Mouse (Mus musculus) MEL (cell line): ENCODE results near the gene Nckap5l. TPM values are rescaled to one million over a fixed set of nuclear protein-coding genes. Genes with fewer than 3 reads are reported as not detected.

Experiments used
- DNase-seq: peaks from one replicate; pipeline ENCODE4 v3.0.0; 2011; ENCODE audit warnings: low read depth, low spot score
- H3K27ac ChIP-seq: 2 replicates; pipeline ENCODE4 v1.5.1; 2012; ENCODE audit warnings: low read depth, mild to moderate bottlenecking, control low read depth, low read length, moderate library complexity; ENCODE audit not compliant: control insufficient read depth
- H3K27me3 ChIP-seq, 2 experiments: fragments of 150-350 bp in 1 of 2; sonication (generic) in 1 of 2; 2 replicates each; pipeline ENCODE4 v1.6.1; 2012; ENCODE audit warnings: low read length in 2 of 2, mild to moderate bottlenecking in 2 of 2, improper control_type of control experiment in 1 of 2, moderate library complexity in 1 of 2; ENCODE audit not compliant: insufficient read depth in 2 of 2, control insufficient read depth in 1 of 2
- H3K36me3 ChIP-seq, 2 experiments: 2 replicates each; pipeline ENCODE4 v1.6.1; 2012 to 2014; ENCODE audit warnings: low read length in 2 of 2, improper control_type of control experiment in 1 of 2, inconsistent platforms in 1 of 2, mild to moderate bottlenecking in 1 of 2; ENCODE audit not compliant: insufficient read depth in 2 of 2, control insufficient read depth in 1 of 2
- H3K4me1 ChIP-seq, 2 experiments: fragments of 150-350 bp in 1 of 2; sonication (generic) in 1 of 2; 2 replicates each; pipeline ENCODE4 v1.6.1; 2012; ENCODE audit warnings: low read length in 2 of 2, improper control_type of control experiment in 1 of 2, mild to moderate bottlenecking in 1 of 2; ENCODE audit not compliant: insufficient read depth in 2 of 2, control insufficient read depth in 1 of 2
- H3K4me3 ChIP-seq, 2 experiments: fragments of 150-350 bp in 1 of 2; sonication (generic) in 1 of 2; 2 replicates each; pipeline ENCODE4 v1.5.1; 2012; ENCODE audit warnings: low read depth in 2 of 2, low read length in 2 of 2, mild to moderate bottlenecking in 2 of 2, moderate library complexity in 2 of 2, control low read depth in 1 of 2, improper control_type of control experiment in 1 of 2; ENCODE audit not compliant: control insufficient read depth in 1 of 2, insufficient read depth in 1 of 2
- H3K79me2 ChIP-seq: 2 replicates; pipeline ENCODE4 v1.6.1; 2012; ENCODE audit warnings: mild to moderate bottlenecking, low read length, moderate library complexity; ENCODE audit not compliant: control insufficient read depth, poor library complexity, insufficient read depth
- H3K9ac ChIP-seq: 2 replicates; pipeline ENCODE4 v1.6.1; 2012; ENCODE audit warnings: low read depth, mild to moderate bottlenecking, control low read depth, low read length, moderate library complexity; ENCODE audit not compliant: control insufficient read depth, poor library complexity, severe bottlenecking
- H3K9me3 ChIP-seq: fragments of 150-350 bp; sonication (generic); replicated peaks from 2 replicates; pipeline ENCODE4 v1.6.1; 2012; ENCODE audit warnings: mild to moderate bottlenecking, low read length, improper control_type of control experiment, moderate library complexity; ENCODE audit not compliant: insufficient read depth
- BHLHE40 ChIP-seq: IDR thresholded peaks from 2 replicates; pipeline ENCODE4 v1.6.1; 2012; ENCODE audit warnings: low read depth, mild to moderate bottlenecking, inconsistent platforms, low read length, improper control_type of control experiment, borderline replicate concordance
- CHD1 ChIP-seq: IDR thresholded peaks from 2 replicates; pipeline ENCODE4 v1.6.1; 2012; ENCODE audit warnings: low read depth, mild to moderate bottlenecking, inconsistent platforms, low read length, improper control_type of control experiment
- CTCF ChIP-seq, 3 experiments: IDR thresholded peaks in 2 of 3; conservative IDR thresholded peaks in 1 of 3; 2 replicates each; pipeline ENCODE4 v1.5.1; 2011 to 2012; ENCODE audit warnings: low read length in 3 of 3, low read depth in 2 of 3, mild to moderate bottlenecking in 2 of 3, improper control_type of control experiment in 1 of 3, inconsistent platforms in 1 of 3, mixed read lengths in 1 of 3, moderate library complexity in 1 of 3; ENCODE audit not compliant: control insufficient read depth in 1 of 3, insufficient read depth in 1 of 3, poor library complexity in 1 of 3, severe bottlenecking in 1 of 3
- E2F4 ChIP-seq: IDR thresholded peaks from 2 replicates; pipeline ENCODE4 v1.6.1; 2011; ENCODE audit warnings: low read depth, low read length, improper control_type of control experiment, borderline replicate concordance
- ELF1 ChIP-seq: IDR thresholded peaks from 2 replicates; pipeline ENCODE4 v1.6.1; 2014; ENCODE audit warnings: low read depth, mild to moderate bottlenecking, inconsistent platforms, low read length, improper control_type of control experiment, moderate library complexity
- EP300 ChIP-seq, 2 experiments: IDR thresholded peaks; 2 replicates each; pipeline ENCODE4 v1.6.1; 2011; ENCODE audit warnings: improper control_type of control experiment in 2 of 2, low read length in 2 of 2, low read depth in 1 of 2, mild to moderate bottlenecking in 1 of 2
- ETS1 ChIP-seq: IDR thresholded peaks from 2 replicates; pipeline ENCODE4 v1.6.1; 2012; ENCODE audit warnings: low read depth, mild to moderate bottlenecking, inconsistent platforms, low read length, improper control_type of control experiment, moderate library complexity
- GABPA ChIP-seq: IDR thresholded peaks from 2 replicates; pipeline ENCODE4 v1.6.1; 2012; ENCODE audit warnings: low read depth, mild to moderate bottlenecking, inconsistent platforms, low read length, improper control_type of control experiment, moderate library complexity
- GATA1 ChIP-seq: IDR thresholded peaks from 2 replicates; pipeline ENCODE4 v1.6.1; 2011; ENCODE audit warnings: low read depth, low read length, improper control_type of control experiment
- HCFC1 ChIP-seq: IDR thresholded peaks from 2 replicates; pipeline ENCODE4 v1.6.1; 2012; ENCODE audit warnings: low read depth, mild to moderate bottlenecking, inconsistent platforms, low read length, improper control_type of control experiment, moderate library complexity
- KAT2A ChIP-seq: conservative IDR thresholded peaks from 2 replicates; pipeline ENCODE4 v1.6.1; 2012; ENCODE audit warnings: low read depth, low read length, improper control_type of control experiment, inconsistent platforms
- MAFK ChIP-seq: IDR thresholded peaks from 2 replicates; pipeline ENCODE4 v1.6.1; 2011; ENCODE audit warnings: low read depth, mild to moderate bottlenecking, low read length, improper control_type of control experiment, borderline replicate concordance
- MAX ChIP-seq: IDR thresholded peaks from 2 replicates; pipeline ENCODE4 v1.6.1; 2011; ENCODE audit warnings: low read length, improper control_type of control experiment
- MAZ ChIP-seq: IDR thresholded peaks from 2 replicates; pipeline ENCODE4 v1.6.1; 2012; ENCODE audit warnings: low read depth, mild to moderate bottlenecking, inconsistent platforms, low read length, improper control_type of control experiment
- MEF2A ChIP-seq: IDR thresholded peaks from 2 replicates; pipeline ENCODE4 v1.6.1; 2014; ENCODE audit warnings: low read depth, mild to moderate bottlenecking, inconsistent platforms, low read length, improper control_type of control experiment; ENCODE audit not compliant: poor library complexity, insufficient replicate concordance, severe bottlenecking; ENCODE audit errors: extremely low read depth
- MXI1 ChIP-seq: IDR thresholded peaks from 2 replicates; pipeline ENCODE4 v1.6.1; 2011; ENCODE audit warnings: mild to moderate bottlenecking, low read depth, low read length, improper control_type of control experiment
- MYB ChIP-seq: IDR thresholded peaks from 2 replicates; pipeline ENCODE4 v1.6.1; 2011; ENCODE audit warnings: mild to moderate bottlenecking, low read depth, low read length, improper control_type of control experiment
- MYC ChIP-seq: IDR thresholded peaks from 2 replicates; pipeline ENCODE4 v1.6.1; 2011; ENCODE audit warnings: low read depth, mild to moderate bottlenecking, low read length, improper control_type of control experiment, moderate library complexity
- NELFE ChIP-seq: IDR thresholded peaks from 2 replicates; pipeline ENCODE4 v1.6.1; 2011; ENCODE audit warnings: low read depth, low read length, improper control_type of control experiment
- NRF1 ChIP-seq: IDR thresholded peaks from 2 replicates; pipeline ENCODE4 v1.6.1; 2014; ENCODE audit warnings: low read depth, mild to moderate bottlenecking, inconsistent platforms, low read length, improper control_type of control experiment, moderate library complexity; ENCODE audit not compliant: poor library complexity, insufficient read depth, severe bottlenecking
- POLR2AphosphoS2 ChIP-seq: IDR thresholded peaks from 2 replicates; pipeline ENCODE4 v1.6.1; 2011; ENCODE audit warnings: low read length, improper control_type of control experiment
- RAD21 ChIP-seq: IDR thresholded peaks from 2 replicates; pipeline ENCODE4 v1.6.1; 2011; ENCODE audit warnings: mild to moderate bottlenecking, low read depth, low read length, improper control_type of control experiment
- RCOR1 ChIP-seq: IDR thresholded peaks from 2 replicates; pipeline ENCODE4 v1.6.1; 2012; ENCODE audit warnings: low read depth, mild to moderate bottlenecking, inconsistent platforms, low read length, improper control_type of control experiment
- SIN3A ChIP-seq: IDR thresholded peaks from 2 replicates; pipeline ENCODE4 v1.6.1; 2012; ENCODE audit warnings: low read length, improper control_type of control experiment, inconsistent platforms
- SMC3 ChIP-seq: IDR thresholded peaks from 2 replicates; pipeline ENCODE4 v1.6.1; 2011; ENCODE audit warnings: low read depth, low read length, improper control_type of control experiment
- TAL1 ChIP-seq: IDR thresholded peaks from 2 replicates; pipeline ENCODE4 v1.6.1; 2012; ENCODE audit warnings: mild to moderate bottlenecking, inconsistent platforms, low read length, moderate library complexity, mixed read lengths
- USF2 ChIP-seq, 2 experiments: IDR thresholded peaks; 2 replicates each; pipeline ENCODE4 v1.6.1; 2011 to 2012; ENCODE audit warnings: improper control_type of control experiment in 2 of 2, low read length in 2 of 2, borderline replicate concordance in 1 of 2, inconsistent platforms in 1 of 2, low read depth in 1 of 2, mild to moderate bottlenecking in 1 of 2; ENCODE audit not compliant: insufficient read depth in 1 of 2
- ZC3H11A ChIP-seq: IDR thresholded peaks from 2 replicates; pipeline ENCODE4 v1.6.1; 2012; ENCODE audit warnings: low read depth, mild to moderate bottlenecking, inconsistent platforms, low read length, improper control_type of control experiment
- ZKSCAN1 ChIP-seq: IDR thresholded peaks from 2 replicates; pipeline ENCODE4 v1.6.1; 2012; ENCODE audit warnings: low read depth, mild to moderate bottlenecking, inconsistent platforms, low read length, improper control_type of control experiment, moderate library complexity
- ZNF384 ChIP-seq: IDR thresholded peaks from 2 replicates; pipeline ENCODE4 v1.6.1; 2012; ENCODE audit warnings: low read depth, mild to moderate bottlenecking, inconsistent platforms, low read length, improper control_type of control experiment
- polyA plus RNA-seq, 2 experiments: library from polyadenylated mRNA; stranded (reverse) in 1 of 2; unstranded in 1 of 2; fragments of >175 nt in 1 of 2; fragments of >200 nt in 1 of 2; gene quantifications; 2 replicates each; pipeline versions ENCODE4 v1.2.1 to v1.2.4; 2012; ENCODE audit warnings: low replicate concordance in 2 of 2, low read depth in 1 of 2; ENCODE audit not compliant: insufficient read length in 2 of 2, insufficient read depth in 1 of 2, missing spikeins in 1 of 2
- total RNA-seq: library from RNA; depleted of rRNA; stranded (reverse); fragments of 300-350 nt; gene quantifications from 2 replicates; pipeline ENCODE4 v1.2.3, GENCODE M21; 2012

Gene Nckap5l
- total and polyA plus RNA-seq, 3 experiments: 2.5 to 14.1 TPM; not detected in 1

DNA sequence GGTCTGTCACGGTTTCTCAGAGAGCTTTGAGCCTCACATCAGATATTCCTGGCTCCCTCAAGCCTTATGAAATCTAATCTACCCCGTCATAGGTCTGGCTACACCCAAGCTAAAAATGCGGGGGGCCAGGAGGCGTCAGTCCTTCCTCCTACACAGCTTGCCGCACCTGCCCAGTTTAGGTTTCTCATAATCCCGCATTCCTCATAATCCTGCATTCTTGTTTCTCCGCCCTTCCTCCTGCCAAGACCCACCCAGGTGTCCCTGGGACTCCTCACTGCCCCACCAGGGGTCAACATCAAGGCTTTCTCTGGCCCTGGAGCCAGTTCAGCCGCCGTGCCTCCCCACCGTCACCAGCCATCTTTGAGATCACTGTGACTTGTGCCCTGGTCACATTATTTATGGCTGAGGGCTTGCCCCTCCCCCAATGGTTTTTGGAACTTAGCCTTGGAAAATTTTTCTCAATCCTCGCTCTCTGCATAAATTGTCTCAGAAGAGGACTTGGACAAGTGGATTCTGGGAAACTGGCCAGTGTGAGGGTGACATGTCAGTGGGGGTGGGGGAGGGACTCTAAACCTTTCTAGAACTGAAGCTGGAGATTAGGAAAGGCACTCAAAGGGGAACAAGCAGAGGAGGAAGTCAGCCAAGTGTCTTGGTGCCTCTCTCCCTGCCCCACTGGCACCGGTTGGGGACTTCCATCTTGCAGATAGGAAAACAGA, 40.1 kb upstream of the Nckap5l start (continued):
- TF ChIP-seq ZNF384 (no peak), ZKSCAN1 (no peak), MYC (0 out of 2 replicates have a peak, but pooled peaks have one; percentile 32), EP300 (IDR thresholded peaks at IDR 0.05; ENCODE audit: low read depth in 1 of 2, low read length in 2 of 2) (peak in 1 of 2 experiments; percentile 75; a peak in 3 of 4 replicates), MXI1 (peak; percentile 41), E2F4 (no peak), USF2 (IDR thresholded peaks at IDR 0.05; ENCODE audit: borderline replicate concordance in 1 of 2, insufficient read depth in 1 of 2, low read depth in 1 of 2, low read length in 2 of 2) (no peak), SMC3 (0 out of 2 replicates have a peak, but pooled peaks have one; percentile 4), MEF2A (no peak), KAT2A (no peak), ELF1 (peak; percentile 54; the same call in 1 of the 2 replicates), GATA1 (no peak; the same call in 1 of the 2 replicates), MAZ (peak; percentile 75; the same call in 1 of the 2 replicates), RCOR1 (peak; percentile 47; the same call in 1 of the 2 replicates), MAFK (no peak)
- TF ChIP-seq, all 39 proteins: peak for 19

DNA sequence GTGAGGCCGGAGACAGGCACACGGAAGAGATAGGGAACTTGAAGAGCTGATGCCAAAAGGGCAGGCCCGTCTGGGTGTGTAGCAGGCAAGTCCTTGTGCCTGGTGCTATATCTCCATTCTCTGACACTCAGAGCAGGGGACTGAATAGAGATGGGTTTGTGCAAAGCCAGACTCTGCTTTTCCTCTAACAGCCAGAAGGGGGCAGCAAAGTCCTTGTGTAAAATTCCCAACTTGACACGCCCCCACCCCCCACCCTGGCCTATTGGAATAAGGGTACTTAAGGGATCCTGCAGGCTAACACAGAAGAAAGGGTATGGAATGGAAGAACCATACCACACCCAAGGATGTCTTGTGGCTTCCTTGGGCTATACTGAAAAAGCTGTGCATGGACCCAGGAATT, 39.5 kb upstream of the Nckap5l start:
- Histone ChIP-seq H3K9me3 (no peaks in the 10 kb centered on the region), H3K27ac (peak overlapping the region; percentile 37), H3K4me3 (peak overlapping the region; percentile 21 to 42), H3K36me3 (peaks cover 0 to 4% of the 10 kb centered on the region in 2 experiments; a peak in 2 of 4 replicates), H3K27me3 (peaks cover 12 to 13% of the 10 kb centered on the region in 2 experiments), H3K4me1 (peaks cover 2 to 25% of the 10 kb centered on the region in 2 experiments; a peak in 3 of 4 replicates), H3K79me2 (no peaks in the 10 kb centered on the region), H3K9ac (peak overlapping the region; percentile 46)
- peak; percentile 89 for DNase-seq
- TF ChIP-seq HCFC1: peak; percentile 53; the same call in 1 of the 2 replicates
- peak; percentile 74 for TF ChIP-seq ZC3H11A
- TF ChIP-seq EP300 (IDR thresholded peaks at IDR 0.05; ENCODE audit: low read depth in 1 of 2, low read length in 2 of 2): no peak
- TF ChIP-seq TAL1: no peak
- TF ChIP-seq MYB: no peak
- TF ChIP-seq RAD21: peak; percentile 90
- TF ChIP-seq CTCF (IDR thresholded peaks at IDR 0.05 in 2 of 3, conservative IDR thresholded peaks at IDR 0.05 in 1 of 3; ENCODE audit: control insufficient read depth in 1 of 3, insufficient read depth in 1 of 3, low read depth in 2 of 3, low read length in 3 of 3, poor library complexity in 1 of 3, severe bottlenecking in 1 of 3): peak; percentile 83 to 96 (median 92)
- 0 out of 2 replicates have a peak, but pooled peaks have one; percentile 17 for TF ChIP-seq MYC
- TF ChIP-seq GABPA: no peak
- no peak for TF ChIP-seq NRF1
- TF ChIP-seq E2F4: no peak
- peak; percentile 54; the same call in 1 of the 2 replicates for TF ChIP-seq MXI1
- 0 out of 2 replicates have a peak, but pooled peaks have one; percentile 29 for TF ChIP-seq ELF1
- no peak for TF ChIP-seq KAT2A
- no peak for TF ChIP-seq RCOR1
- TF ChIP-seq ETS1: no peak
- TF ChIP-seq MEF2A: no peak
- TF ChIP-seq SIN3A: peak; percentile 36; the same call in 1 of the 2 replicates
- TF ChIP-seq POLR2AphosphoS2: no peak
- peak; percentile 76 for TF ChIP-seq SMC3
- TF ChIP-seq NELFE: no peak
- peak; percentile 81; the same call in 1 of the 2 replicates for TF ChIP-seq MAZ
- TF ChIP-seq MAX: no peak
- no peak for TF ChIP-seq CHD1
- TF ChIP-seq BHLHE40: peak; percentile 52; the same call in 1 of the 2 replicates
